Mouse (Mus musculus) kidney, embryonic 14.5 days (tissue): ENCODE data around the gene Cog5. TPM values are rescaled to one million over a fixed set of nuclear protein-coding genes. Genes with fewer than 3 reads are reported as not detected.

Experiments
- ATAC-seq: fragments of 200-750 bp; cut with Nextera tagmentation; 2 replicates; pipeline ENCODE4 v1.8.0; 2017; ENCODE audit warnings: moderate number of reproducible peaks, mild to moderate bottlenecking, moderate TSS enrichment, moderate library complexity; ENCODE audit not compliant: low FRiP score, low TSS enrichment
- H3K27ac ChIP-seq: fragments of 300-500 bp; sonication (generic); 2 replicates; pipeline ENCODE4 v1.5.1; 2014; ENCODE audit warnings: low read depth, mild to moderate bottlenecking, low read length, moderate library complexity, mixed read lengths
- H3K27me3 ChIP-seq: fragments of 300-500 bp; sonication (generic); 2 replicates; pipeline ENCODE4 v1.6.1; 2014; ENCODE audit warnings: mild to moderate bottlenecking, low read length; ENCODE audit not compliant: control insufficient read depth, insufficient read depth
- H3K36me3 ChIP-seq: fragments of 300-500 bp; sonication (generic); 2 replicates; pipeline ENCODE4 v1.6.1; 2014; ENCODE audit warnings: low read length, mixed read lengths; ENCODE audit not compliant: control insufficient read depth, insufficient read depth
- H3K4me1 ChIP-seq: fragments of 300-500 bp; sonication (generic); 2 replicates; pipeline ENCODE4 v1.6.1; 2014; ENCODE audit warnings: low read length, mixed read lengths; ENCODE audit not compliant: control insufficient read depth, insufficient read depth
- H3K4me2 ChIP-seq: fragments of 300-500 bp; sonication (generic); replicated peaks from 2 replicates; pipeline ENCODE4 v1.6.1; 2014; ENCODE audit warnings: low read depth, mild to moderate bottlenecking, low read length
- H3K4me3 ChIP-seq: fragments of 300-500 bp; sonication (generic); 2 replicates; pipeline ENCODE4 v1.5.1; 2014; ENCODE audit warnings: mild to moderate bottlenecking, low read length
- H3K9ac ChIP-seq: fragments of 300-500 bp; sonication (generic); 2 replicates; pipeline ENCODE4 v1.6.1; 2014; ENCODE audit warnings: low read depth, mild to moderate bottlenecking, low read length, moderate library complexity
- H3K9me3 ChIP-seq: fragments of 300-500 bp; sonication (generic); 2 replicates; pipeline ENCODE4 v1.6.1; 2016; ENCODE audit warnings: low read length; ENCODE audit not compliant: control insufficient read depth
- WGBS: fragments of 180-500 bp; shearing (Covaris S2); extraction: QIAGEN DNeasy Blood & Tissue Kit; methylation state at CpG from one replicate; pipeline ENCODE4 v1.1.7; 2014; 5-methylcytosine and 5-hydroxymethylcytosine counted together
- polyA plus RNA-seq: library from polyadenylated mRNA; unstranded; fragments of >200 nt; fragmentation: Nextera tagmentation; extraction: Ambion mirVana; gene quantifications from 2 replicates; pipeline ENCODE4 v1.2.1, GENCODE M21; 2014

Gene Cog5
- polyA plus RNA-seq, 1 experiment from 2014 or later: 37.4 TPM

- Histone ChIP-seq H3K4me3 (no peak overlapping the region), H3K4me1 (no peaks in the 10 kb centered on the region; the same call in 1 of the 2 replicates)
- no peak for ATAC-seq
Observed at GRCm38 (mm10) chr12:31897456-31897855, 242.8 kb downstream of the Cog5 start.

GRCm38 (mm10) chr12:31900391-31900914 is 245.8 kb downstream of the Cog5 start:
- Histone ChIP-seq H3K4me2 (no peak overlapping the region), H3K9ac (no peak overlapping the region), H3K4me1 (no peaks in the 10 kb centered on the region; the same call in 1 of the 2 replicates), H3K36me3 (no peaks in the 10 kb centered on the region; the same call in 1 of the 2 replicates), H3K4me3 (no peak overlapping the region), H3K27me3 (no peaks in the 10 kb centered on the region), H3K27ac (no peak overlapping the region), H3K9me3 (no peaks in the 10 kb centered on the region)
- WGBS: 87% methylated on average over 4 of the region's 4 CpGs
- ATAC-seq: no peak

More at GRCm38 (mm10) chr12:31897456-31897855, 242.8 kb downstream of the Cog5 start:
- Histone ChIP-seq H3K27ac (no peak overlapping the region), H3K9me3 (no peaks in the 10 kb centered on the region), H3K9ac (no peak overlapping the region), H3K36me3 (no peaks in the 10 kb centered on the region; the same call in 1 of the 2 replicates), H3K4me2 (no peak overlapping the region), H3K27me3 (no peaks in the 10 kb centered on the region)
- 69% methylated on average over 7 of the region's 7 CpGs for WGBS

GRCm38 (mm10) chr12:31905696-31906551 is 251.3 kb downstream of the Cog5 start:
- Histone ChIP-seq H3K4me2 (no peak overlapping the region), H3K4me3 (no peak overlapping the region), H3K27me3 (no peaks in the 10 kb centered on the region), H3K4me1 (no peaks in the 10 kb centered on the region), H3K9me3 (no peaks in the 10 kb centered on the region), H3K9ac (no peak overlapping the region), H3K27ac (no peak overlapping the region), H3K36me3 (no peaks in the 10 kb centered on the region)
- no peak for ATAC-seq
- 65% methylated on average over 6 of the region's 6 CpGs for WGBS

GRCm38 (mm10) chr12:31907436-31907835 is 252.8 kb downstream of the Cog5 start:
- Histone ChIP-seq H3K9me3 (no peaks in the 10 kb centered on the region), H3K36me3 (no peaks in the 10 kb centered on the region), H3K4me2 (no peak overlapping the region), H3K9ac (no peak overlapping the region), H3K4me1 (no peaks in the 10 kb centered on the region), H3K27ac (no peak overlapping the region), H3K4me3 (no peak overlapping the region), H3K27me3 (no peaks in the 10 kb centered on the region)
- no peak for ATAC-seq
- 95% methylated on average over 2 of the region's 2 CpGs for WGBS

- Histone ChIP-seq H3K4me1 (no peaks in the 10 kb centered on the region), H3K36me3 (no peaks in the 10 kb centered on the region), H3K4me2 (no peak overlapping the region), H3K4me3 (no peak overlapping the region), H3K27me3 (no peaks in the 10 kb centered on the region), H3K27ac (no peak overlapping the region), H3K9me3 (no peaks in the 10 kb centered on the region), H3K9ac (no peak overlapping the region)
- no peak for ATAC-seq
- WGBS: 85% methylated on average over 6 of the region's 6 CpGs
Observed at GRCm38 (mm10) chr12:31912966-31913551, 258.4 kb downstream of the Cog5 start.

- Histone ChIP-seq H3K4me3 (no peak overlapping the region), H3K27me3 (no peaks in the 10 kb centered on the region)
Observed at GRCm38 (mm10) chr12:31913614-31914013, 258.9 kb downstream of the Cog5 start.

GRCm38 (mm10) chr12:31916691-31917090 is 262.0 kb downstream of the Cog5 start:
- no peak overlapping the region for H3K9ac ChIP-seq
- no peak overlapping the region for H3K27ac ChIP-seq
- no peak overlapping the region for H3K4me2 ChIP-seq
- no peaks in the 10 kb centered on the region for H3K4me1 ChIP-seq
- no peaks in the 10 kb centered on the region for H3K27me3 ChIP-seq
- H3K36me3 ChIP-seq: peaks cover 3% of the 10 kb centered on the region; the same call in 1 of the 2 replicates
- 92% methylated on average over 5 of the region's 5 CpGs for WGBS
- H3K9me3 ChIP-seq: no peaks in the 10 kb centered on the region
- no peak for ATAC-seq
- no peak overlapping the region for H3K4me3 ChIP-seq

More at GRCm38 (mm10) chr12:31913614-31914013, 258.9 kb downstream of the Cog5 start:
- Histone ChIP-seq H3K9ac (no peak overlapping the region), H3K4me1 (no peaks in the 10 kb centered on the region), H3K4me2 (no peak overlapping the region), H3K27ac (no peak overlapping the region), H3K9me3 (no peaks in the 10 kb centered on the region), H3K36me3 (no peaks in the 10 kb centered on the region; the same call in 1 of the 2 replicates)
- ATAC-seq: no peak
- 82% methylated on average over 4 of the region's 4 CpGs for WGBS

GRCm38 (mm10) chr12:31917245-31917644 is 262.6 kb downstream of the Cog5 start:
- Histone ChIP-seq H3K9ac (no peak overlapping the region), H3K36me3 (peaks cover 3% of the 10 kb centered on the region; the same call in 1 of the 2 replicates), H3K4me2 (no peak overlapping the region), H3K27me3 (no peaks in the 10 kb centered on the region), H3K27ac (no peak overlapping the region), H3K4me3 (no peak overlapping the region), H3K9me3 (no peaks in the 10 kb centered on the region), H3K4me1 (no peaks in the 10 kb centered on the region)
- 82% methylated on average over 5 of the region's 5 CpGs for whole genome bisulfite sequencing
- no peak for ATAC-seq
